Mouse (Mus musculus) fat pad, adult 2 months (tissue): ENCODE measurements at regions not wholly inside any gene's neighbourhood (a gene's known extent, or its start where the extent isn't known, plus 50 kb on each side); places are given as distances from the start of the nearest gene placed in this dataset.
"Not testable (repeated sequence)": the region's sequence is repeated elsewhere in the genome, so short reads cannot be mapped to it uniquely, and the experiment has no call there.

Experiments used
- DNase-seq: peaks from one replicate; pipeline ENCODE4 v3.0.0-alpha.2; 2011; ENCODE audit warnings: low read depth, low spot score; ENCODE audit errors: extremely low read depth

DNA sequence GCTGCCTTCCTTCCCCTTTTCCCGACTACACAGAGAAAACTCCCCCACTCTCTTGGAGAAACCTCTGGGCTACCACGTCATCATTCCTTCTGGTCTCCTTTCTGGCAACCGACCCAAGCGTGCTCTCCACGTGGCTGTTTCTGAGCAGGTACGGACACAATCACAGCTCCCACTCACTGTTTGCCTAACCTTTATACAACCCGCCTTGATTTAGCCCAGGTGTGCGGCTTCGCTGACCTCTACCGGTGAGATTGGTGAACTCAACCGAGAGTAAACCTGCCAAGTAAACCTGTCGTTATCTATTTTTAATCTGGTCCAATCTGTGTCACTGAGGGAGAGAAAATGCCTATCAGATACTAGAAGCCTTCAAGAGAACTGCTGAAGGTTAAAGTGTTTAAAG, 142.7 kb upstream of the Gnai1 start:
- peak; percentile 70 for DNase-seq

DNA sequence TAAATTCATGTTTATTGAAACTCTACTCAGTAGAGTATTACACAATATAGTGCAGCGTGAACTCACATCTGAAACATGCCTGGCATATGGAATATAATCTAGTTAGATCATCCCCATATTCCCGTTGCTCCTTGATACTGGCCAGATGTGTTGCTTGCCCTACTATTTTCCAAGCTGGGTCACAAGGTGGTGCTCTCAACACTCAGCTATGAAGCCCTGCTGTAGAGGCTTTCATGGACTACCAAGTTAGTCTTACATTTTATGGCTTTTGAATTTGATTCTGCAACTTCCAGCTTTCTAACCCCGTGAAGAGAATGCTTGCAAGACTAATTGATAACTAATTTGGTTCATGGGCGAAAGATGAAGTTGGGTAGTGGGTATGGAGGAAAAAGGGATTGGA, 134.2 kb upstream of the Gnai1 start:
- DNase-seq, result no peak

DNA sequence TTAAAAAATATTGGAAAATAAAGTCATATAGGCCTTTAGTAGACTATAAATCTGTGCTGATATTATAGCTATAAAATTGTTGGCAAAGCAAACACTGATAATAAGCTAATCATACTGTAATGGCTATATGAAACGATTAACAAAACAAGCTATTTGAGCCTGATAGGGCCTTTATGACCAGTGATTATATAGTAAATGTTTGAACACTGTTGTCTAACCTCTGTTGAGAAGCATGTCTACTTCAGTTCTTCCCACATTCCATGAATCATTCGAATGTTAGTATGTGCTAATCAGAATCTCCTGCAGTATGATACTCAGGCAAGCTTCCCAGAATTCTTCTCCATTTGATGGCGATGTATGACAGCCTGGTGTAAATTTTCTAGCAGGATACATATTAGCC, 129.6 kb upstream of the Gnai1 start:
- DNase-seq, result no peak

DNA sequence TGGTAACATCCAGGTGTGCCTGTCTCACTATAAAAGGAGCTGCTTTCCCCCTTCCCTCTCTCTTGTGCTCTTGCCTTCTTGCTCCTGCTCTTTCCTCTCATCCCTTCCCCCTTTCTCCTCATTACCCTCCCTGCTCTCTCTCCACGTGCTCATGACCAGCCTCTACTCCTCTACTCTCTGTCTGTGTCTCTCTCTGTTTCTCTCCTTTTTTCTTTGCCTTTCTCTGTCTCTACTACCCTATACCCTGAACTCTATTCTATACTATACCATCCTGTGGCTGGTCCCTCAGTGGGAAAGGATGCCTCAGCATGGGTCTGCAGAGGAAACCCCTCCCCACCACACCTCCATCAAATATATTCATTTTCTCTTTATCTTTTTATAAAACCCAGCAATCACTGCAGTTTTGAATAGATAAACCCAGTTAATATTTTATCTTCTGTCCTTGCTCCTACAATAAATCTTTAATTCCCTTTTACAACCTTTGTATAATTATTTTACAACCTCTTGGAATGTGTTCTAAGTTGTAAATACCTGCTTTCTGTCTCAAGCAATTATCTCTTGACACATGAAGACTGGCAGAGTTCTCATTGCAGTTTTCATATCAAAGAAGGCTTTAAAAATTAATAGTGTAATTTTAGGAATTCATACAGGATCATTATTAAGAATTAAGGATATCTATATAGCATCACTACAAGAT, 127.1 kb upstream of the Gnai1 start:
- no peak for DNase-seq

DNA sequence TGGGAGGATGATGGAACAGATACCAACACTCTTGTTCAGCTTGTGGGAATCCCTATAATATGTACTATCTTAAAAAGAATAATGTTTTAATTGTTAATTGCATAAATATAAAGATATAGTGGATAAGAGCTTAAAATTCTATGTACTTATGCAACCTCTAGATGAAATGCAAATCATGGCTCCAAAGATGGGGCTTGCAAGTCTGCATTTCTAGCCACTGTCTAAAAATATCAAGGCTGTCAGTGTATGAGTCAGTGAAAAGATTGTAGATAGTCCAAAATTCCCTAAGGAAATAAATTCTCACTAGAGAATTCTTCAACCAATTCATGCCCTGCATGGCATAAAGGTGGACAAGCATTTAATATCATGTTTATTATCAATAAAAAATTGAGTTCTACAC, 124.2 kb upstream of the Gnai1 start:
- DNase-seq, result no peak

DNA sequence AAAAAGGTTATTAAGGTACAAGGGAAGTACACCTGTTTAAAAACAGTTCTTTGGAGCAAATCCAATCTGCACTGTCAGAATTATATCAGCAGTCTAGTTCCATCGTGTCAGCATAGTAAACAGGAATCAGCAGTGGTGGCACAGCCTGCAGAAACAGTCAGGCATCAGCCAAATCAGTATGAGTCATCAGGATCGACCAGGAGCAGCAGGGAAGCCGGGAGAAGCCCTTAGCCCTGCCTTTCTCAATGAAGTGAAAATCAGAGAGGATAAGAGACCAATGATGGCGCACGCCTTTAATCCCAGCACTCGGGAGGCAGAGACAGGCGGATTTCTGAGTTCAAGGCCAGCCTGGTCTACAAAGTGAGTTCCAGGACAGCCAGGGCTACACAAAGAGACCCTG, 118.3 kb upstream of the Gnai1 start:
- DNase-seq, result no peak

DNA sequence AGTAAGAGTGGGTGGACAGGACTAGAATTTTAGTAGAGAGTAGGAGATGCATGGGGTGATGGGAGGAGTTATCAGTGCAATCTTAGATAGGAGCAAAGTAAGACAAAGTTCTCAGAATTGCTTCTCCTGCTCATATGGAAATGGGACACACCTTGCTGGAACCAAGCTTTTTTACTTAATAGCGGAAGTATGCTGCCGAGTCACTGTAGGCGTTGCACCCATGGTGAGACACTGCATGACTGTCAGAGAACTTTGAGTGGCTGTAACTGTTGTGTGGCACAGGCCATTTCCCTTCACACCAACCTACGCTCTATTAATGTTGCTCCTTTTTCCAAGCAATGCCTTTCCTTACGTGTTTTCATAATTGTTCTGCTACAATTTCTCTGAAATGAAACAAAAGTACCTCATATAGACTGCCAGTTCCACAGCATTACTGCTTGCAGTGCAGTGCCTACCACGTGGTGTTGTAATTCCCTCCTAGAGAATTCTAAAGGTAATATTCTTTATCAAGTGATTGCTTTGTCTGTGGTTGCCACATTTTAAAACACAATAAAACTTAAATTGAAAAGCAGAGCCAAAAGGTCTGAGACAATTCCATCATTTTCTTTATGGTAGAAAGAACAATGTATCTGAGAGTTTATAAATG, 117.3 kb upstream of the Gnai1 start:
- no peak for DNase-seq

DNA sequence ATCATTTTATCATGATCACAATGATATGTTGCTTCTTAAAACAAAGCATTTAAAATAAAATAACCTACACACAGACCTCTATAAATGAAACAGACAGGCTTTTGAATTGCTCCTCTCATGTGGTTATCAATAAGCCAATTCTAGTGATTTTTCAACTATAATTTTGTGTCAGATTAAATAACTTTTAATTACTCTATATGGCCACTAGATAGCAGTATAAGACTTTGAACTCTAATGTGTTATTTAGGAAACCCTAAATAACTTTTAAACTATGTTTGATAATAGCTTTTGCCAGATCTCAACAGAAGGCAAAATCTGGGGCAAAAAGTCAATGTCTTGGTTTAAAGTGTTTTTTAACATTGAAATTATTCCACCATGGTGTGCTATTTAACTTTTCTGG, 112.0 kb upstream of the Gnai1 start:
- DNase-seq, result no peak

DNA sequence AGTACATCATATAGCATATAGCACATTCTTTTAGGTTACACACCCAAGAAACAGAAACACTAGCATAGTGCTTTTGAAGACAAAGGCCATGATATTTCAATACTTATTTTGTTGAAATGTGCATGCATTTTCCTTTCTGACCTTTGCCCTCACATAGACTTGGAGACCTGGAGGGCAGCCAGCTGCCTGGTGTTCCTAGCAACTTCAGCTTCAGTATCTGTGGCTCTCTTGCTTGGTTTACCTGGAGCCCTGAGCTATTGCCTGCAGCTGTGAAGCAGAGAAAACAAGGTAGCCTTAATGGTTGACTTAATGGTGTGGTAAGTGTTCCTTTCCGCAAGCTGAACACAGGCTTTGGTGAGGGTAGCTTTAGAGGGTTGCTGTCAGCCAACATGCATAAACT, 97.6 kb upstream of the Gnai1 start:
- DNase-seq, result no peak

DNA sequence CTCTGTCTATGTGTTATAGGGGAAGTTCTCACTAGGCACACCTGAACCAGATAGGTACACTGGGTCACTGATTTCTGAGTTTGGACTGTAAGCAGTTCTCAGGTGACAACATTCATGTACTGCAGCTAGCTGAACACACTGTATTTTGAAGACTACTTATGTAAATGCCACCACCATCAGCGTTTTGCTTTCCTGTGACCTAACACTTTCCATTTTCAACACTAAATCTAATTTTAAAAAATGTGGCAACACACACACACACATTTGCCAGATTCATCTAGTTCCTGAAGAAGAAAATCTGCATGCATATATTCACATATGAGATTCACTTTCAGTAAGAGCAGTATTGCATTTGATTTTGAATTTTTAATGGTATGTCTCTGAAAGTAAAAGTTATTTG, 96.0 kb upstream of the Gnai1 start:
- no peak for DNase-seq

DNA sequence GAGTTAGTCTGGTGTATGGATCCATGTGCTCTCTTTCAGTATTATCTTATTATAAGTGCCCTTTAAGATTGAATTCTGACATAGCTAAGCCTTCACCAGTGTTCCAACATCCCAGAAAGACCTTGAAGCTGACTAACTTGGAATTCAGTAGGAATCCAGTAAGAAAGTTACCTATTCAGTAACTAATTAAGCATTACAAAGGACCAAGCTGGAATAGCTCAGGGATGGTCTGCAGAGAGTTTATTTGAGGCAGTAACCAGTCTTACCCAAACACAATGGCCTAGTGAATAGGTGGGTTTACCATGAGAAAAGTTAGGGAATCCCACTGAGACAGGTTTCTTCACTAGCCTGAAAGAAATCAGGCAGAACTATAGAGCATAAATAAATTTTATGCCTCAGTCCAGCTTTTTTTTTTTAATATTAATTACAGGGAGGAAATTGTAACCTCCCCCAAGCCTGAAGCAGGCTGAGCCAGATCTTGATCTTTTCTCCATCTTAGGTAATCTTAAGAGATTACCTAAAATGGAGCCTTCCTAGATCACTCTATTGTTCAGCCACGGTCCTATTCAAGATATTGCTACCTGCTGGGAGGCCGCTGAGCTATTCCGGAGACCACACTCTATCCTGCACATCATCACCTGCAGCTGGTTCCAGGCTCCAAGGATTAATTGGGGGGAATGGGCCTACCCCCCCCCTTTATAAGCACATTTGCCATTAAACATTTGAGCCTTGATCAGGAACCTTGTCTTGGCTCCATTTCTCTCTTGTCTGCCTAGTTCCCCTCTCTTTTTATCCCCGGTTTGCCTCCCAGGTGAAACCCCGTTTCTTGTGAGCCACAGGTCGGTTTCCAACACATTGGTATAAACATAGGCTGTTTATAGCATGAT, 93.0 kb upstream of the Gnai1 start:
- not testable (repeated sequence) for DNase-seq

DNA sequence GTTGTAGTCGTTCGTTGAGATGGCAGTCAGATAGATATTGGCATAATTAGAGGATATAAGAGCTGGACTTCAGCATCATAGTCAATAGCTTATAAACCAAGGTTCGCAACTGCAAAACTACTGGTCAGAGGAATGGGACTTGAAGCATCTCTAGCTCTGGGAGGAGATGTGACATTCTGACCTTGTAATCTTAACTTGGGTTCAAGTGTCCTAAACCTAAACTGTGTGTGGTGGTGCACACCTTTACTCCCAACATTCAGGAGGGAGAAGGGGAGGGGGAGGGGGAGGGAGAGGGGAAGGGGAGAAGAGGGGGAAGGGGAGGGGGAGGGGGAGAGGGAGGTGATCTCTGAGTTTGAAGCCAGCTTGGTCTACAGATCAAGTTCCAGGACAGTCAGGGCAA, 89.1 kb upstream of the Gnai1 start:
- no peak for DNase-seq

DNA sequence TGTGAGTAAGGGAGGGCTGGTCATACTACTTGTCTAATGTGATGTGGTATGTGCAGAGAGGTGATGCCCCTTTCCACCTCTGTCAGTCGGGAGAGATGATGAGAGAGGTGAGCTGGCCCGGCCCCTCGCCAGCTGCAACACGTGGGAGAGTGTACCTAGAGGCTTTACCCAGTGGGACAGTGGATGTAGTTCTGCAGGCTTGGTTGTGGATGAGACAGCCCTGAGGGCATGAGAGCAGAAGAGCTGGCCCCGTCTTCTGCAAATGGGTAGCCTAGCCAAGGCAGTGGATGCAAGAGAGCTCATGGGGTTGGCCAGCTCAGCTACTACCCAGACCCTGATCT, 88.1 kb upstream of the Gnai1 start:
- DNase-seq, result no peak

DNA sequence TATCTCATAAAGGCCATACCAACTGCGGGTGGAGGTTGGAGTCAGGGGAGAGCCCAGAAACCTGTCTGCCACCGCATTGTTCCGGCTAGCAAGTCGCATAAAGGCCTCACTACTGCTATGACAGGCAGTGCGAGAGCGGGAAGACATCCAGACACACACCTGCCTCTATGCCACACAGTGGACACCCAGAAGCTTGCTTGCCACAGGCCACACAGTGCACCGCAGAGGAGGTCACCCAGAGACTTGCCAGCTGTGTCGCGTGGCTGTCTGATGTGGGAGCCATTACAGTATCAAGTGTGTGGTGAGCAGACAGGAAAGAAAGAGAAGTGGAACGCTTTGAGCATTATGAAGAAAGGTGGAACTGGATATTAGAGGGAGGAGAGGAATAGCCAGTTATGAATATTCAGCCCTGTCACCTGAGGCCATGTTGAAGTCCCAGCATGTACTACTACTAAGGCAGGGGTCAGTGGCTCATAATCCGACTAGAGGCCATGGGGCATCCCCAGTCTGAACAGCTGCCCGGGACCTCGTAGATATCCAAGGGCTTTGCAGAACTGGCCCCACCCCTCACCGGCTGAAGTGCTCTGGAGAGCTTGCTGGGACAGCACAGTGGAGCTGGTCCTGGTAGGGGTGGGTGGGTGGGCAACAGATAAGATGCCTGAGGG, 87.6 kb upstream of the Gnai1 start:
- no peak for DNase-seq

DNA sequence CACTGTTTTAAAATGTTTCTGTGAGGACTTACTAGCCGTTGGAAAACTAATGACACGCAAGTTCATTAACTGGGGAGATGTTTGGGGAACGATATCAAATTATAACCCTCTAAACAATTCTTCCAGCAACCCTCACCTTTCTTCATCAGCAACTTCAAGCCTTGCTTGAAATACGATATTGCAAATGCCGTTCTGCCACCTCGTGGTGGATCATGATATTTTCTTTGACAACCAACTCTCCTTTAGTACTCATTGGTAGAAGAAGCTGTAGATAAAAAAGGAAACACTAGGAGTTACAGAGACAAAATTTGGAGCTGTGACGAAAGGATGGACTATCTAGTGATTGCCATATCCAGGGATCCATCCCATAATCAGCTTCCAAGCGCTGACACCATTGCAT, 85.8 kb upstream of the Gnai1 start:
- no peak for DNase-seq

DNA sequence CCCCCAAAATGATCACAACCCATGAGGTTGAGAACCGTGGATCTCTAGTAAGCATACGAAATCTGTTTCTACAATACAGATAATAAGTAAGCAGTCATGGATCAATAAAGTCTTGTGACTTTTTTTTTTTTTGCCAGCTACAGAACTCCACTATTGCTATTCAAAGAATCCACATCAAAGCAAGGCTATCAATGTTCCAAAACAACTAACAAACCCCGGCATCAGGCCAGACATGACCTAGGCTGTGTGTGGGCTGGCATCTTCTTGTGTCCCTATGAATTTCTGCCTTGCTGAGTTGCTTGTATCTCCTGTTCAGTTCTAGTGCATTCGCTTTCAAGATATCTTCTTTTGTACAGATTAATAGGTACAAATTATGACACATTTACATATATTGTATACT, 79.8 kb upstream of the Gnai1 start:
- no peak for DNase-seq

DNA sequence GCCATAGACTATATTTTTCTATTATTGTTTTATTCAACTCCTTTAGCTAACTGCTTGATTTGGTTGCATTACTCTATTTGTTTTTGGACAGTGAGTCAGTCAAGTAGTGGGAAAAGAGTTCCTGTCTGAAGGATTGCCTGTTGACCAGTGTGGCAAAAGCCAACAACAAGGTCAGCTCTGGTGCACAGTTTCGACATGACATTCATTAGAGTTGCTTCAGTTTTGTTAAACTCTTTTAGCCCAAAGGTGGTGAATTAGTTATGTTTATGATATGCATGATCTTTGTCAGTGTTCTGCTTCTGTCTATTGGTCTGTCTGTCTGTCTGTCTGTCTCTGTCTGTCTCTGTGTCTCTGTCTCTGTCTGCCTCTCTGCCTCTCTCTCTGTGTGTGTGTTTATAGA, 79.1 kb upstream of the Gnai1 start:
- no peak for DNase-seq

DNA sequence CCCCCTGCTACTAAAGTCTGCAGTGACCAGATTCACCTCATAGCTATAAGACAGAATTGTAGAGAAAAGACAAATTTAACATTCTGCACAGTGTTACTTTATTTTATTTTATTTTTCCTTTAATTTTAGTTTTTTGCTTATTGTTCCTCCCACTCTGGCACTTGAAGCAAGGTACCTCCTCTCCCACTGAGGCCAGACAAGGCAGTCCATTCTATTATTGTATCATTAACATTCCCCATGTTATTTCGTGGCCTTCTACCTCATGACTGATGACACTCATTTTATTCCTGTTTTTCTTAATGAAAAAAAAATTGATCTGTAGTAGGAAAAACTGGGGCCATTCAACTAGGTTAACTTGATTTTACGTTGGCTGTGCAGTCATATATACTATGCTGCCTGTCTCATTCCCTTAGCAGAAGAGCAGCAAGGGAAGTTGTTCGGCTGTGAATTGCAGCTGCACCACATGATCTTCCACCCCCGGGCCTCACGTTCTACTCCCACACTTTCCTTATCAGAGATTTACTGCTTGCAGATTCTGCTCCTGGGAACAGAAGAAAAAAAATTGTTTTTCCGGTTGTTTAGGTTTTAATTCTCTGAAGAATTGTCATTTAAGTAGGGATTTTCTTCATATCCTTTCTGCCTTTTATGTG, 76.1 kb upstream of the Gnai1 start:
- no peak for DNase-seq

DNA sequence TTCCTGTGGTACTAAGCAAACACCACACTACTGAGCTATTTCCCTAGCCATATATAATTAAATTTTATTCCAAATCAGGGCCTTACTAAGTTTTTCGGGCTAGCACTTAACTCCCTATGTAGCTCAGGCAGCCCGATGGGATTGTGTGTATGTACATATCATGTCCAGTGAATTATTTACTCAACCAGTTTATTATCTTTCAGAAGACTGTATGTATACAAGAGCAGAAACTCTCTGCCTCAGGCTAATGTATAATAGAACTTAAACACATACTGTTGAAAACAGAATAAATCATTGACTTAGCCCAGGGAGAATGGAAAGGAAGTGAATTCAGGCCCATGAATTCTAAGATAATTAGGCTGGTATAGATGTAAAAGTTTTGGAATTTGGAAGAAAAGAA, 74.1 kb upstream of the Gnai1 start:
- DNase-seq, result no peak

DNA sequence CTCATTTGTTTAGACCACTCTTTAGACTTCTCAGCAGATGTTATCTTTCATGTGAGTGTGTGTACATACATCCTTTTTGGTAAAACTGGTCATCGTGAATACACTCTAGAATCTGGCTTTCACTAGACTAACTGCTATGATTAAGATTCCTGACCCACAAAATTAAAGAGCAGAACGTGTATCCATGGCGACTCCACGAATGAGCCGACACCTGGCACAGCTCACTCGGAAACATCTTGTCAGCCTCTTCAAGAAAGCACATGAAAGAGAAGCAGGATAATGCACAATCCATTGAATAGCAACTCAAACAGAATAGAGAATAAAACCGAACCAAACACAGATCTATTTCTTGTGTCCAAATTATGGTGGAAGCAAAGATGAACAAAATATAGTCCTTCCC, 73.1 kb upstream of the Gnai1 start:
- no peak for DNase-seq

DNA sequence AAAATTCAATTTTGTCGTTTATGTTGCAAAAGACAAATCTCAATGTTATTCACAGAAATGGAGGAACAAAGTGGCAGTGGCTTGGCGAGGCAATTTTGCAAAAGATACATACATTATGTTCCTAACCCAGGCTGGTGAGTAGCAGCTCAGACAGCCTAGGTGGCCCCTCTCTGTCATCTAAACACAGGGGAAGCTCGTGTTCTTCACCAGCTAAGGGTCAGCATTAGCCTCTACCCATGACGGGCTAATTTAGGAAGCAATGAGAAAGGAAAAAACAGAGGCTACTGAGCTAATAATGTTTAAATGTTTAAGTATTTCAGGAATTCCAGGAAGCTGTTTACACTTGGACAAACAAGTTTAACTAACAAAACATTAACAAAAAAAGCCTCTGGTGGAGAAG, 64.9 kb upstream of the Gnai1 start:
- no peak for DNase-seq
